Mouse (Mus musculus): ENCODE results near the gene Rbm6.

The Rbm6 gene

DNA sequence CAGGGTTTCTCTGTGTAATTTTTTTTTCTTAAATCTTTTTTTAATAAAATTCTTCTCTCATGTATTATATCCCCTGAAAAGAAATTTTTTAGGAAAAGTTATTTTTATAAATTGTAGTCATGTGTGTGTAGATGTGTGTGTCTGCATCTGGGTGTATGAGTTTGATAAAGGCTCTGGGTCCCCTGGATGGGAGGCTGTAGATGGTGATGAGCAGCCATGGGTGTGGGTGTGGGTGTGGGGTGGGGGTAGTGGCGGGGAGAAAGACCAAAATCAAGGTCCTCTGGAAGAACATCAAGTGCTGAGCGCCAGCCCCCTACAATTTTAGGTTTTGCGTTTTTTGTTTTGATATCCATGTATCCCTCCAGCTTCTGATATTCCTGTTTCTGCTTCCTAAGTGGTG, 125.0 kb downstream of the Rbm6 start:
- no peak for DNase-seq (ENCODE audit: low spot score)

DNA sequence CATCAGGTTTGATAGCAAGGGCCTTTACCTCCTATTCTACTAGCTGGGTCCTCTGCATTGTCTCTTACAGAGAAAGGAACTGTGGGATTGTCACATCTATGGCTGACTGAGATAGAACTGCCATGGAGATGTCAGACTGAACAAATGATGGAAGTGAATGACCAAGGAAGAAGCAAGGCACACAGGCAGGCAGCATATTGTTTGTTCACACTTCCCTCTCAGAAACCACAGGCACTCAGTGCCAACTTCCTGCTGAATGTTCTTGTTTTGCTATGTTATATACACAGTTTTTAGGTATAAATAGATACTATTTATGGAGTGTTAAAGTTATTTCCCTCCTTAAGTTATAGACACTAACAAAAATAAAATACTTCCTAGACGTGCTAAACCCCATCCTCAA, 125.7 kb downstream of the Rbm6 start:
- DNase-seq (ENCODE audit: low spot score): no peak

DNA sequence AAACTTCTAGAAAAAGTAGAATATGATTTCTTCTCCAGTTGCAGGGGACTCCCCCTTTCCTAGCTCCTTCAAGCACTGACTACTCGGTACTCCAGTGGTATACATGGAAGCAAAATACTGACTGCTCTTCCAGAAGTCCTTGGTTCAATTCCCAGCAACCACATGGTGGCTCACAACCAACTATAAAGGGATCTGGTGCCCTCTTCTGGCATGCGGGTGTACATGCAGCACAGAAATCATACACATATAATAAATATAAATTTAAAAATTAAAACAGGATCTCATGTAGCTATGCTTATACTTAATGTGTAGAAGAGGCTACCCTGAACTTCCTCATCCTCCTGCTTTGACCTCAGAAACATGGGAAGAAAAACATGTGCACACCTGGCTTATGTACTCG, 126.4 kb downstream of the Rbm6 start:
- DNase-seq (ENCODE audit: low spot score): no peak

DNA sequence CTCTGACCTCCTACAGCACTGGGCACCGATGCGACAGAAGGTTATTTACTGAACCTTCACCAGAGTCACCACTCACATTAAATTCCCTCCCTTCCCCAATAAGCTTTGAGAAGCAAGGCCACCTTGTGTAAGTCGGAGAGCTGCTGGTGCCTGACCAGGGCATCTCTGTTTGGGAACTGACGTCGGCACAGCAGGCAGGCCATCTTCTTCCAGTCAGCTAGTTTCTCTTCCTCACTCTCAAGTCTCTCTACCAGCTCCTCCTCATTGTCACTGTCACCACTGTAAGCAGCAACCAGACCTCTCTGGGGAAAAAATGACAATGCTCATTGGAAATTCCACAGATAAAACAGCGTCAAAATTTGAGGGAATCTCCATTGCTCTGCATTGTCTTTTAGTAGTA, 129.0 kb downstream of the Rbm6 start:
- no peak for DNase-seq (ENCODE audit: low spot score)

DNA sequence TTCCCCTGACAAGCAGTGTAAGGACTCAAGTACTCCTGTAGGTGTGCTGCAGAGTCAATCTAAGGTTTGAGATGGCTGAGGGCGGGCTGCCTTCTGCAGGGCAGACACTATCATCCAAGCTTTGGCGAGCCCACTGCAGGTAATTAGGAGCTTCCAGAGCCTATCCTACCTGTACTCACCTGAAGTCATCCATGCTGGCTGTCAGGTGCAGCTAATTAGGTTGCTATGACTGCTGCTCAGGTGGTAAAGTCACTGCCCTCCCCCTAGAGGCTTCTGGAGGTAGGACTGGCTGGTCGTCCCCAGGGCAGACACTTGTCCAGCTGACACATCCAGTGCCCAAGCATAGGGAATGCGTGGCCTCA, 134.2 kb downstream of the Rbm6 start:
- DNase-seq (ENCODE audit: low spot score): no peak

DNA sequence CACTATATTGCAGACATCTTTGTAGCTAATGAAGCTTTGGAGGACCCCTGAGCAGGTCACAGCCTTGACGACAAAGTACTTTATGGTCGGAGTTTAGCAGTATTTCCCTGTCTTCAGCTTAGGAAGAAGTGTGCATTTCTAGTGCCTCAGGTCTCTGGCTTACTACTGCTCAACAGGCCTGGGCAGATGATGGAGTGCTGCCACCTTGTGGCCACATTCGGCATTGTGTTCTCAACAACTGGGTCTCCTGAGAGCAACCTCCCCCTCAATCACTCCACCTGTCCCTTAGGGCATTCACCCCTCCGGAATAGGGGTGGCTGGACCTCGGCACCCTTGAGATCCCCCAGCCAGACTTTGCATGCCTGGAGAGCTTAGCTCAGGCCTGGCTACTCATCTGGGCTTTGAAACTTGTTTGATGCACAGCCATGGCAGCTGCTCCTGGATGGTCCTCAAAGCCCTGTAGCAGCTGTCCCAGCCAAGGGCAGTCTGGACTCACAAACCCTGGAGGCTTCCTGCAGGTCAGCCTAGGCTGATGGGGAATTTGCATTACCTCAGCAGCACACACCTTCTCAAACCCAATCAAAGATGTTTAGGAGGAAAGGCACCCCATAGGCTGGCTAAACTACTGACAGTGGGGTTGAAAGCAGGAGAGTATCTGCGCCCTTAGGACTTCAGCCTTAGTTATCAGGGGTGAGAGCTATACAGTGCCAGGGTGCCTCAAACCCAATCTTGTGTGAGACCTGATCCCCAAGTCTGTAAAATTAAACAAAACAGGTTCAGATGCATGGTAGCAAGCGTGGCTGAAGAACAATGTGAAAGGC, 134.8 kb downstream of the Rbm6 start:
- DNase-seq (ENCODE audit: low spot score): peak; percentile 86

DNA sequence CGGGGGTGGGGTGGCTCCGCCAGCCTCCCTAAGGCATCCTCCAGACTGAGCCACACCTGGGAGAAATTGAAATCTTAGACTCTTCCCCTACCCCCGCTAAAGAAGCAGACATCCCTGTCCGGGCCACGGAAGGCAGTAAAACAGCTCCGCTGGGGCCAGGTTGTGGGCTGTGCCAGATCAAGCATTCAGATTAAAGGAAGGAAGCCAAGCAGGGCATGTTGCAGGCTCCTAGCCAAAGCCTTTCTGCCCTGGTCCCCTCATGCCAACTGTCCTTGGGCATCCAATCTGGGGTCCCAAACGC, 136.9 kb downstream of the Rbm6 start:
- peak; percentile 56 for DNase-seq (ENCODE audit: low spot score)

DNA sequence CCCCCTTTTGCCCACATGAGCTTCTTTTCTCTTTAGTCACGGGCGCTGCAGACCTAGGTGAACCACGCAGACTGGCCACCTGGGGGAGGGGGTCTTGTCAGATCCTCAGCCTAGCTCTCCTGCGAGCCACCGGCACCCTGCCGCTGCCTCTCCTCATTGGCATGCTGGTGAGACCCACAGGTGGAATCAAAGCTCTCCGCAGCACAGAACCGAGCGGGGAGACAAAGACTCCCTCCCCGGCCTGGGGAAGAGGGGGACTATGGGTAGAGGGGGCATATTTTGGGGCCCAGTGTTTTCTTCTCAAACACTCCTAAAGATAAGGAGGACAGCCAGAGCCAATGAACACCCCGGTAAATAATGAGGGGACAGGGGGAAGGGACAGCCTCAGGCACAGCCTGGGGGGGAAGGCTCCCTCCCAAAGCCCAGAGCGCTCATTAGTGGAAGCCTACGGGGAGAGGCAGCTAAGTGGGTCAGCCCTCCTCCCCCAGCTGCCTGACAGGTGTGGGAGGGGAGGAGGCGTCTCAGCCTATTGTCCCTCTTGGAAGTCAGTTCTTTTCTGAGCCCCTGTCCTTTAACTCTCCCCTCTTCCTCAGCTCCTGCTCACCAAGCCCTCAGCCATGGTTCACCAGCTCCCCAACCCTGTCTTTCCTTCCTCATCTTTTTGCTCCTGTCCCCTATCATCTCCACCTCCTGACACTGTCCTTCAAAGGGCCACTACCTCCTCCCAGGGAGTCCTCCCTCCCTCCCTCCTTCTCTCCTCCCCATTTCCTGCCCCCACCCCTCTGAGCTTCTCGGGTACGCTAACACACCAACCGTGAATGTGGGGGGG, 137.5 kb downstream of the Rbm6 start:
- DNase-seq (ENCODE audit: low spot score): no peak

DNA sequence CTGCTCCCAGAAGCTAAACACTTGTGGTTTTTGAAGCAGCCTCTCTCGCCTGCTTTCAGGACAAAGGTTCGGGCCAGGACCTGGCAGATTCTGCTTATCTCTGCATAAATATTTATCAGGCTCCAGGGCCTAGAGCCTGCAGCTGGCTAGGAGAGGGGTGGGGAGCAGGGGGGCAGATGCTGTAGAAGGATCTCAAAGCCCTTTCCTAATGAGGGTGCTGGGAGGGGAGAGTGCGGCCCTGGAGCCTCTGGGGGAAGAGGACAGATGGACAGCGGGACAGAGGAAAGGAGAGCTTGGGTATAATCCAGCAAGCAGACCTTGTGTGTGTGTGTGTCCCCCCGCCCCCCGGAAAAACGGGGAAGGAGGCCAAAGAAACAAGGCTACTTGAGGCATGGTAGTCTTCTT, 138.5 kb downstream of the Rbm6 start:
- no peak for DNase-seq (ENCODE audit: low spot score)

DNA sequence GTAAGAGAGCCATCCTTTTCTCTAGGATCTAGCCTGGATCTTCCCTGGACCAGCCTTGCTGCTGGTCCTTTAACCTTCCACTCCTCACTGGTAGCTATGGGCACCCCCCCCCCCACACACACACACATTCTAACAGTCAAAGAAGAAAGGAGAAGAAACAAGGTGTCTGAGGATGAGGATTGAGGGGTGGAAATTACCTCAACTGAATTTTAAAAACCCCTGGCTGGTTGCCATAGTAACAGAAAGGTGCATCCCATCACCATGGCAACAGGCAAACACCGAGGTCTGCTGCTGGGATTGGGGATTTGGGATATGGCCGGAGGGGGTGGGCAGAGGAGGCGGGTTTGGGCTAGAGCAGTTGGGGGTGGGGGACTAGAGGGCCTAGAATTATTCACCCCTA, 143.3 kb downstream of the Rbm6 start:
- no peak for DNase-seq (ENCODE audit: low spot score)

DNA sequence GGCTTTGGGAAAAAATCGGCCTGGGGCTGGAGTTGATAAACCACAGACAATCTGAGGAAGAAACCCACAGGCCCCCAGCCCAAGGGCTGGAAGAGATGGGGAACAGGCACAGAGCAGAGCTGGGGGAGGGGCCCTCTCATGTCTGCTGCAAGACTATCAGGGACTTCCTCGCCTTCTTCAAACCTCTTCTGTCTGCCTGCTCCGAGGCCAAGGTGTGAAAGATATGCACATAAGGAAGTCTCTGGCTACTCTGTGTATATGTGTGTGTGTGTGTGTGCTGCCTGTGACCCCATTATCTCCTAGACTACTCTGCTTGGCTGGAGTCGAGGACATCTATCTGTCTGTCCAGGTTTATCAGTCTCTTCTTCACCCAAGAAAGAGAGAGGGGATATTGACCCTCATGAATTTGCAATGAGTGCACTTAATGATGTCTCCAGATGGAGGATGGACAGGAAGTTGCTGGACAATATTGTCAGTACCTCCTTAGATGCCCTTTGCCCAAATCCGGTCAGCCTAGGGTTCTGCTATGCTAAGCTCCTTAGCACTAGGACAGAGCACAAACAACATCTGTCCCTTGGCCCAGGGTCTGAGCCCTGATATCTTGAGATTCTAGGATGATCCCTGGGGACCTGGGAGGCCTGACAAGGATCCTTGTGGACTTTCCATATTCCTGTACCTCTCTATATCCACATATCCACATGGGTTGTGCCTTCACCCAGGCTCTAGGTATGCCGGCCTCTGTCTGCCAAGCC, 143.9 kb downstream of the Rbm6 start:
- DNase-seq (ENCODE audit: low spot score): no peak

DNA sequence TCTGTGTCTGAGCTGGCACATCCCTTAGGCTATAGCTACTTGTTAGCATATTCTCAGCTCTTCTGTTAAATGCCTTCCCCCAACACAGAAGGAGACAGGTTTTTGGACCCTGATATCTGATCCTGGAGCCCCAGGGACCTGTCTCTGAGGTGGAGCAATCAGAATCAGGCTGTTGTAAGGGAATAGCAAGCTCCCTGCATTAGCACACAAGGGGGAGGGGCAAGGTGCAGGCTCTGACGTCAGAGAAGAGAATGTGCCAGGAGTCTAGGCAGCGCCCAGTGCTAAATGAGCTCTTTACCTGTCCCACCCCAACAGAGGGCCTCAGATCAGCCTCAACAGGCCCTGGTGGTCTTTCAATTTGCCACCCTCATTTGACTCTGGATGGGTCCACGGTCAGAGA, 146.0 kb downstream of the Rbm6 start:
- no peak for DNase-seq (ENCODE audit: low spot score)

DNA sequence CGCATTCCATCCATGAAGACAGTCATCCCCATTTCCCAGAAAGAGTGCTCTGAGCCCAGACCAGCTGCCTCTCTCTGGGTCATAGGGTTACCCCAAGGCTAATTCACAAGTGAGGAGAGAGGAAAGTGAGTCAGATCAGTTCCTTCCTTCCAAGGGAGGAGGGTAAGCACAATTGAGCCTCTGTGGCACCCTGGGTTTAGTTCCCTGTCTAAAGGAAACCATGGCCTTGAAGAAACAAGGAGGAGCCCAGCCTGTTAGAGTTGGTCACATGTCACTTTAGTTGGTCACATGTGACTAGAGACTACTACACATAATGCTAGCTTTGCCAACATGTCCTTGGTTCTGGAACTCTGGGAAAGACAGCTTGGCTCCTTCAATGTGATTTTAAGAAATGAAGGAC, 148.2 kb downstream of the Rbm6 start:
- DNase-seq (ENCODE audit: low spot score): no peak

DNA sequence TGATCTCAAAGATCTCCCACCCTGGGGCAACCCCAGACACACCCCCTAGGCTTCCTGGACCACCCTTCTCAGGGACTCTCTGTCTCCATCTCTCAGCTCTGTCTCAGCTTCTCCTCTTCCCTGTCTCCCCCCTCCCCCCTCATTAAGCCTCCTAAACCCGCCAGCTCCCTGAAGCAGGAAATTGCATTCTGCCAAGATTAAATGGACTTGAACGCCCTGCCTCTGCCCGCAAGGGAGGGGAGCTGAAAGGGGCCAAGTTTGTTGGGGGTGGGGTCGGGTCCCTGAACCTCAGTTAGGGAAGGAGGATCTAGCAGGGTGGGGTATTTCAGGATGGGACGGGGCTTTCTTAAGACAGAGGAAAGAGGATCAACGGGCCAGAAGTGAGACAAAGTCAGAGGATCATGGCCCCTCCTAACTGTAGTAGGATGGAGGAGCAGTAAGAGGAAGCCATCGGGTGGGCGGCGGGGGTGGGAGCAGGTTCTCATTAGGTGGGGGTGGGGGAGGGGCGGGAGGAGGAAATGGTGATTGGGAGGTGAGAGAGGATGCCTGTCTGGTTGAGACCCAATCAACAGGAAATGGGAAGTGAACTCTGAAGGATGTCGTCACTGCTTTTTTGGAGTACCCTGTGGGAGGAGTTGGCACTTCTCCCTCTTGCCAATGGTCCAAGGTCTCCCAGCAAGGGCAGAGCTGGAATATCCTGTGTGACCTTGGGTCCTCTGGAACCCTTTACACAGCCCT, 149.1 kb downstream of the Rbm6 start:
- no peak for DNase-seq (ENCODE audit: low spot score)

Measured in urinary bladder, postnatal 14 days (tissue).